Mouse (Mus musculus) retina, postnatal 1 day (tissue): ENCODE measurements around the gene Gm5269.

Experiments
- DNase-seq: peaks from one replicate; pipeline ENCODE4 v3.0.0-alpha.2; 2012

Gm5269 gene

GRCm38 (mm10) chr1:45877463-45877862 lies 12.6 kb downstream of the Gm5269 start:
- no peak for DNase-seq

DNA sequence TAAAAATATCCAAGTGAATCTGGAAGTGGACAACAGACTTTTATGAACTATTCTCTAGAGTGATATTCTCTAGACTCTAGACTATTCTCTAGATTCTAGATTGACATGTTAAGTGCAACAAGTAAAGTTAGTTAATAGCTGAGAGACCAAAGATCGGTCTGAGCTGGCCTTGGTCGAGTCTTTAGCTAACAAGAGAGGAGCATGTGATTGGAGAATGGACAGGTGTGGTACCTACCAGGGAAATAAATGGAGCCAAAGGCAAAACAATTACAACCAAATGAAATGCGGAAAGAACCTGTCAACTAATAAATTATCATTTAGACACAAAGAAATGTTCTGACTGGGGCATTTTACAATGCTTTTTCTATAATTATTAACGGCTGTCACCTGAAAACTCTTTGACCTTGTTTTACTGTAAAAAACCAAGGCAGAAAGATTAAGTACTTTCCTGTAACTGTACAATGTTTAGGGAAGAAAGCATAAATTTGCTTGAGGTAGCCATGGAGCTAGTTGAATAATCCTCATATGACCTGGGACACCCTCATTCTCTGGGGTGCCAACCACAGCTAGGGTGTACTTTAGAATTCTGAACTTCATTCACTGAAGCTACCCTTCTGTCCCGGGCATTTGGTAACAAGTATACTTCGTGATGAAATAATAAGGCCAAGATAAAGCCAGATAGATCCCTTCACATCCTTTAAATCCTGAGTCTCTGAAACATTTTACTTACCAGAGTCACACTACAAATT lies 13.4 kb downstream of the Gm5269 start:
- no peak for DNase-seq

GRCm38 (mm10) chr1:45875640-45876039 lies 14.4 kb downstream of the Gm5269 start:
- DNase-seq: no peak

DNA sequence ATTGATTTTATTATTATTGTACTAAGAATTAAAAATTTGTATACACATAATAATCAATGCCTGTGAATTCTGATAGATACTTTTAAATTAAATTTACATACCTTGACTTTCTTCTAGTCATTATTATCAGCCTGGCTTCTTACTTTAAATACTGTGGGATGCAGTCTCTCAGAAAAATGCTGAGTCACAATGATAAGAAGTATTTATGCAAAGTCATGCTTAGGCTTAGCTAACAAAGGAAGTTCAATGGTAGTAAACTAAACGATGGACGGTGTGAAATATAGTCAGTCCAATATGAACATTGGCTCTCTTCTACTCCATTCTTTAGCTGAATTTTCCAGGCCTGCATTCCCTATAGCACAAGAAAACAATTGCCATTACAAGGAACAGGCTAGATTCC lies 16.8 kb downstream of the Gm5269 start:
- DNase-seq: no peak

DNA sequence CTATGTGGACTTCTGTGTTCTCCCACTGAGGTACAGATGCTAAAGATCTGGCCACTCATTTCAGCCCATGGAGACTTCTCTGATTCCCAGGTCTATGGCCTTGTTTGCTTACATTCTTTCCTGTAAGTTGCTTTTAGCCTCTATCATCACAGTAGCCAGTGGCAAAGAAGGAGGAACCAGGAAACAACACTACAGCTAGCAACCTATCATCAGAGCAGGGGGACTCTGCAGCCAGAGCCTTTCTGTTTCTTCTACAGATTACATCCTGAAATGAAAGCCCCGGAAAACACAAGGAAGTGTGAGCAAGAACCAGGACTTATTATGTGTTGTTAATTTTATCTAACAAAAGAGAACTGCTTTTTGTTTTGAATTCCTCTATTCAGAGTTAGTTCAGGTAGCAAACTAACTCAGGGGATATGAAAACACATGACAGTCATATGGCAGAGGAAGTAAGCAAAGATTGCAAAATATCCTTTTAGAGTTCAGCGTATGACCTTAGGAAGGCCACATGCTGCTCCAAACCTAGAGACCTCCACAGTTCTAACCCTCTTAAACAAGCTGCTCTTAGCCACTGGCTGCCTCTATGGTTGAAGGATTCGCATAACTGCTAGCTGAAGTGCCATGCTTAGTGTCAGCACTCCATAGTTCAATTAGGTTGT lies 21.5 kb downstream of the Gm5269 start:
- no peak for DNase-seq

- DNase-seq: no peak
Observed at GRCm38 (mm10) chr1:45868050-45868449, 22.0 kb downstream of the Gm5269 start.

- no peak for DNase-seq
Observed at GRCm38 (mm10) chr1:45866288-45867018, 23.6 kb downstream of the Gm5269 start.

DNA sequence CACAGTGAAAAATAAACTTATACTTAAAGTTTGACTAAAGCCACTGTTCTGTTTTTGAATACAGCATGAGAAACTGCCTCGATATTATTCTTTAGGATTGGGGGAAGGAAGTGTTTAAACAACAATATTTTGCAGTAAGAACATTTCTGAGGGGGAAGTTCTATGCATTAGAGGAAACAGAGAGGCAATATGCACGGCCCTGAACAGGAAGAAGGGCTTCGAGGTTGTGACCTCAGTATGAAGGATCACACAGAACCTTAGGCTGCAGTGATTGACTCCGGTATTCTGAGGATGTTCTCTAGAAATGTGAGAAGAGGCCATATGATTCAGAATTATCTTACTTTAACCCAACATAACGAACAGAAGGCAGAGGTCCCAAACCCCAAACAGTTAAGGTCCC lies 24.3 kb downstream of the Gm5269 start:
- no peak for DNase-seq

DNA sequence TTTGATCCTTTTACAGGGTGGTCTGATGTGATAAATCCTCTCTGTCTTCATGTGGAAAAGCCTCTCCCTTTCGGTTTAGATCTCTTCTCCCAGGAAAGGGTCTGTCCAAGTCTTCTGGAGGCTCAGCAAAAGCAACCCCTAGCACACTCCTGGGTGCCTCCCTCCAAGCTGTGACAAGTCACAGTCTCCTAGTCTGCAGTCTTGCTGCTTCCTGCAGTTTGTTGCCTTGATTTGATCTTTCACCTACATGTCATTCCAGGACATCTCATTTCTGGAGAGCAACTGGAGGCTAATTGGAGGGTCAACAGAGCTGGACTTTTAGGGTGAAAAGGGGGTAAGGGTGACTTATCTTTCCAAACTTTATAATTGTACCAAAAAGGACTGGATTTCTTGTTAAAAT lies 24.8 kb downstream of the Gm5269 start:
- no peak for DNase-seq

DNA sequence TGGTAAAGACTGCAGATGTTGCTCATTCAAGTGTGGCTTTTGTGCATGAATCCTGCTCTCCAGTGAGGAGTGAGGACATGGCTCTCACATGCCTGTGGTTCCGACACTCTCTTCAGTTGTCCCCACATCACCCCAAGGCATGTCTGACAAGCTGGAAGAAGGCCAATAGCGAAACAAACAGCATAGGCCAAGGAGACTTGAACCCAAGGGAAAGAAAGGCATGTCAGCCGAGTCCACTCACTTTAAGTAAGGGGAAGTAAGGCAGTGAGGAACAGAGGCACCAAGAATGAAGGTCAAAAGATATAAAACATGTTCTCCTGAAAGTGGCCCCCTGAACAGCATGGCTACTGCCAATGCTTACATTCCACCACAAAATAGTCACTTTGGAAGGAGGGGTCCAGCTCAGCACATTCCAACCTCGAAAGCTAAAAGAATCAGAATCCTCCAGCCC lies 25.5 kb downstream of the Gm5269 start:
- no peak for DNase-seq

DNA sequence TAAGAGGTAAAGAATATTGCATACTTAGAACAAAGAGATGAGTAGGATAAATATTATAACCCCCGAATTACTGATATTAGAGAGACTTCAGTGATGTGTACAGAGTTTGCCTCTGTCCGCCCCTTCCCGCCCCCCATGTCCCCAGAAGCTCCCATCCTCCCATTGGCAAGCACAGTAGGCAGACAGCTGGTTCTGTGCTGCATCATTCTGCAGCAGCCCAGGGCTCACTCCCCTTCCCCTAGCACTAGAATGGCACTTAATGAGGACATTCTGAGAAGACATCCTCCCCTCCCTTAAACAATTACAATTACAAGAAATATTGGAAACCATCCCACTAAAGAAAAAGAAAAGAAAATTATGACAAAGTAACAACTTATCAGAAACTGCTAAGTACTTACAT lies 26.4 kb downstream of the Gm5269 start:
- DNase-seq: no peak

DNA sequence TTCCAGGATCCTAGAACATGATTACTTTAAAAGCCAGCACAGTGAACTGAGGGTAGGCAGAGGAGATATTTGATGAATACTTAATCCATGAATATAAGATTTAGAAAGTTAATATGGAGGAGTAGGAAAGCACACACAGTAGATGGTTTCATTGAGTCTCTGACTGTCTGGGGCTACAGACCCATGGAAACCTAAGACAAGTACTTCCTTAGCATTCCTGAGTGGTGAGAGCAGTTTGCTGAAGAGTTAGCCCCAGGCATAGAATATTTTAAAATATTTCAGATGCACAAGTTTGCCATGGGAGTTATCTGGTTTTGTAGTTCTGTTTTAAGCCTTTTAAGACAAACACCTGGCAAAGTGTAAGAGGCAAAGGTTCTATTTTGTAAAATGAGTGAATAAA lies 28.9 kb downstream of the Gm5269 start:
- DNase-seq: no peak

GRCm38 (mm10) chr1:45860349-45860748 lies 29.7 kb downstream of the Gm5269 start:
- no peak for DNase-seq

- no peak for DNase-seq
Observed at GRCm38 (mm10) chr1:45858038-45858437, 32.0 kb downstream of the Gm5269 start.

DNA sequence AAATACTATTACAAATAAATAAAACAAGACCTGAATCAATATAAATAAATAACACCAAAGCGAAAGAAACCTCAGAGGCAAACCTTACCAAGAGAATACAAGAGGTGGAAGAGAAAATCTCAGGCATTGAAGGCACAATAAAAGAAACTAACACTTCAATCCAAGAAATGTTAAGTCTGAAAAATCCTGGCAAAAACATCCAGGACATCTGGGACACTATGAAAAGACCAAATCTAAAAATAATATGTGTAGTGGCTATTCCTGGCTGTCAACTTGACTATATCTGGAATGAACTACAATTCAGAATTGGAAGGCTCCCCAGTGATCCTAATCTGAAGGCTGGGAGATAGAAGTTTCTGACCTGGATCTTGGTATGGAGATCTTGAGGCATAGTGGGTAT lies 44.6 kb downstream of the Gm5269 start:
- no peak for DNase-seq
